In the genomic region with DNA sequence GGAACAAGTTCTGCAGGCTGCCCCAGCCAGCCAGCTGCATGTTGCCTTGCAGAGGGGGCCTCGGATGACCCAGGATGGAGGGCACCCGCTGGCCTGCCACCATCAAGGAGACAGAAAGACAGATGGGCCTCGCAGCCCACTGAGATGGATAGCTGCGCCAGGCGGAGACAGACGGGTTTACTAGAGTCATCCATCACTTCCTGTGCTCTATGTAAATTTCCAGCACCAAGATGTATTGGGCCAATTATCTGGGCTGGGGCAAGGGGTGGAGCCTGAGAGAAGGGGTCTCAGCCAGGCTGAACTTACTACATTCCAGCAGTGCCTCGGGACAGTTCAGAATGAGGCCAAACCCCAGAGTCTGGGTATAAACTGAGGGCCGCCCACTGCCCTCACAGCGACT, we compare ENCODE assay signal across 13 mouse cellular contexts.
DNase-seq lines count a peak whose midpoint lies in the region; ATAC-seq lines count a peak whose summit lies in the region.
"Had no signal": no experiment of that assay in that cellular context is flagged by ENCODE, and none has a peak within 500 bp of the region (broad histone marks: within the 10 kb centered on the region; RNA-seq: fewer than 3 reads in every experiment).

No protein-coding gene starts in this region.

- WGBS in kidney, embryonic 15.5 days = 14% methylated on average over 9 of the region's 9 CpGs
- 15% methylated on average over 9 of the region's 9 CpGs for WGBS in neural tube, embryonic 15.5 days
- 43% methylated on average over 9 of the region's 9 CpGs for WGBS in hindbrain, embryonic 14.5 days

- H3K36me3 ChIP-seq in kidney, embryonic 15.5 days = no peaks in the 10 kb centered on the region
- no peaks in the 10 kb centered on the region for H3K36me3 ChIP-seq in neural tube, embryonic 15.5 days
- no peaks in the 10 kb centered on the region for H3K36me3 ChIP-seq in hindbrain, embryonic 14.5 days (replicated peaks; ENCODE audit: control insufficient read depth, insufficient read depth)
- H3K36me3 ChIP-seq: embryonic facial prominence, embryonic 15.5 days had no signal

- H3K9ac ChIP-seq in kidney, embryonic 15.5 days = no peak overlapping the region
- no peak overlapping the region for H3K9ac ChIP-seq in neural tube, embryonic 15.5 days (replicated peaks)
- no peak overlapping the region; the same call in 1 of the 2 replicates for H3K9ac ChIP-seq in hindbrain, embryonic 14.5 days
- H3K9ac ChIP-seq: embryonic facial prominence, embryonic 15.5 days; liver, embryonic 14.5 days had no signal

- H3K4me3 ChIP-seq in kidney, embryonic 15.5 days (replicated peaks) = no peak overlapping the region
- no peak overlapping the region for H3K4me3 ChIP-seq in neural tube, embryonic 15.5 days (replicated peaks)
- H3K4me3 ChIP-seq in hindbrain, embryonic 14.5 days (replicated peaks; ENCODE audit: low read length) = no peak overlapping the region
- H3K4me3 ChIP-seq: embryonic facial prominence, embryonic 15.5 days had no signal

- peaks cover 27% of the 10 kb centered on the region for H3K4me1 ChIP-seq in kidney, embryonic 15.5 days
- H3K4me1 ChIP-seq in neural tube, embryonic 15.5 days = peaks cover 52% of the 10 kb centered on the region
- peaks cover 56% of the 10 kb centered on the region for H3K4me1 ChIP-seq in hindbrain, embryonic 14.5 days (replicated peaks; ENCODE audit: control insufficient read depth, insufficient read depth, low read length)

- no peak overlapping the region for H3K4me2 ChIP-seq in kidney, embryonic 15.5 days
- H3K4me2 ChIP-seq in neural tube, embryonic 15.5 days = no peak overlapping the region
- no peak overlapping the region for H3K4me2 ChIP-seq in hindbrain, embryonic 14.5 days (replicated peaks)
- H3K4me2 ChIP-seq: embryonic facial prominence, embryonic 15.5 days had no signal

- peaks cover 25% of the 10 kb centered on the region for H3K27me3 ChIP-seq in kidney, embryonic 15.5 days
- H3K27me3 ChIP-seq in neural tube, embryonic 15.5 days (replicated peaks) = peaks cover 7% of the 10 kb centered on the region; the same call in 1 of the 2 replicates
- H3K27me3 ChIP-seq in hindbrain, embryonic 14.5 days (ENCODE audit: control insufficient read depth, insufficient read depth, low read length) = 0 out of 2 replicates have a peak, but pooled peaks cover 4% of the 10 kb centered on the region

- ATAC-seq in kidney, embryonic 15.5 days (replicated peaks; ENCODE audit: low FRiP score) = peak; percentile 53
- ATAC-seq in neural tube, embryonic 15.5 days (ENCODE audit: low FRiP score) = no peak
- ATAC-seq in hindbrain, embryonic 14.5 days (ENCODE audit: low FRiP score) = no peak
- ATAC-seq: Patski had no signal

- no peak for DNase-seq in kidney, adult 8-10 months
- DNase-seq in neural tube, embryonic 10.5 days (ENCODE audit: extremely low spot score, low spot score) = peak; percentile 42
- no peak for DNase-seq in hindbrain, embryonic 14.5 days (ENCODE audit: low spot score)
- DNase-seq in adrenal gland, adult (ENCODE audit: inconsistent age in 2 of 2, low spot score in 1 of 2) = no peak
- DNase-seq in cerebellum, postnatal 4 days (ENCODE audit: low spot score in 2 of 2) = no peak
- DNase-seq: cerebellum, adult 9-10 months; heart, postnatal 36 days had no signal

- H3K27ac ChIP-seq in kidney, embryonic 15.5 days = 0 out of 2 replicates have a peak overlapping the region, but pooled peaks have one; percentile 15
- H3K27ac ChIP-seq in neural tube, embryonic 15.5 days (replicated peaks) = no peak overlapping the region
- peak overlapping the region; percentile 38 for H3K27ac ChIP-seq in hindbrain, embryonic 14.5 days
- H3K27ac ChIP-seq: embryonic facial prominence, embryonic 15.5 days; liver, embryonic 14.5 days; macrophage had no signal

- H3K9me3 ChIP-seq in kidney, embryonic 15.5 days (replicated peaks) = no peaks in the 10 kb centered on the region
- H3K9me3 ChIP-seq in neural tube, embryonic 15.5 days (replicated peaks) = no peaks in the 10 kb centered on the region
- no peaks in the 10 kb centered on the region for H3K9me3 ChIP-seq in hindbrain, embryonic 14.5 days (ENCODE audit: control insufficient read depth, low read length)
- H3K9me3 ChIP-seq: embryonic facial prominence, embryonic 15.5 days had no signal
